Mouse (Mus musculus) heart, postnatal 10 days (tissue): ENCODE data around the gene Gda. TPM values are rescaled to one million over a fixed set of nuclear protein-coding genes. Genes with fewer than 3 reads are reported as not detected.
A peak's percentile ranks its signal among the peaks of the same experiment; 100 is the strongest.

Experiments
- DNase-seq, 2 experiments: peaks; one replicate each; pipeline ENCODE4 v3.0.0; 2021
- intact Hi-C: fragments of 180-260 bp; cut with DNase I; formaldehyde crosslinking; loops from one replicate; pipeline ENCODE4 v1.15.1; 2025
- total RNA-seq, 2 experiments: library from RNA; stranded (reverse); gene quantifications; 2 replicates each; pipeline ENCODE4 v1.2.3; 2021

Gda gene
- 1 to 10 TPM; 2.6 to 4.9 TPM for total RNA-seq

DNA sequence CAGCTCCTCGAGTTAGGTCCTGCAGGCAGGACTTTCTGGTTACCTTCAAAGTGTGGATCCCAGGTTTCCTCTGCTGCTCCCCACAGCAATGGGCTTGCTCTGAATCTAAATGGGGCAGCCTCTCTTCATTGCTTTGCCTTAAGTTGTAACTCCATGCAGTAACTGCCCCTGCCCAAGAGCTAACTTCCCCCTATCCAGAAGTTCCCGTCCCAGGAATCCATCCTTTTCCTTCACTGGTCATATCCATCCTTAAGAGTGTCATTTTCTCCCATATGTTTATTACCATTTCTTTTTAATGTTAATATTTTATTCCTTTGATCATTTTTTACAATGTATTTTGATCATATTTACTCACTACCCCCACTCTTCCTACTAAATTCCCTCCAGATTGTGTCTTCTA lies at the start of gene Gda:
Gda (minus strand) TSS at position 101 of the 400 bp plus-strand sequence.
- intact Hi-C loops = loop anchor here (2.0 kb wide), 1 partner anchor 101 kb away; no protein-coding TSS in a partner anchor
- no peak for DNase-seq

DNA sequence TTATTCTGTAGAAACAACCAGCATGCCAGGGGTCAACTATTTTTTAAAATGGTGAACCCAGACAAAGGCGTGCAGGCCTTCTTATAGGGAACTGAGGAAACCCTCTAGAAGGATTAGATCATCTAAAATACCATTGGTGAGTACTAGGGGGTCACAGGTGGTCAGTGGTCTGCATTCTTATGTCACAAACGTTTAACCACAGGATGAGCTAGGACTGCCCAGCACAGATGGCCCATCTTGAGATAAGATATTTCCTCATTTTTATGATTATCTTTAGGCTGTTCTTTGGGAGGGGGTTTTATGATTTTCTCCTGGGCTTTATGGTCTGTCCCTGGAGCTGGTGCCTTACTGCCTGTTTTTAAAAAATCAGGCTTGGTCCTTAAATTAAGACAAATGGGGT lies 47.0 kb upstream of the Gda start:
- intact Hi-C loops = no loop called here
- no peak for DNase-seq

DNA sequence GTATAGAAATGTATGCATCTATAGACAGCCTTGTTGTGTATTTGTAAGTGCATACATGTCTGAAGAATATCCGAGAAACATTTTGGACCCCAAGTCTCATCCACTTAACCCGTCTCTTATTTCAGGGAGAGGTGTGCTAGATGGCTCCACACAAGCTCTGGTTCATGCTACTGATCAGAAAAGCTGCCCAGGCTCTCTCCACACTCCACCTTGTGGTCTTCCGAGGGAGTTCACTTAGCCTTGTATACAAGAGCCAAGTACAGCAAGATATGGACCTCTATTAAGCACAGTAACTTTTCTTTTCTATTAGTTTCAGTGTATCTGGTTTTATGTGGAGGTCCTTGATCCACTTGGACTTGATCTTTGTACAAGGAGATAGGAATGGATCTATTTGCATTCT lies 36.9 kb upstream of the Gda start:
- DNase-seq = peak; percentile 49 to 64
- intact Hi-C loops = loop anchor here (2.0 to 5.0 kb wide), 3 partner anchors 137 to 713 kb away; no protein-coding TSS in a partner anchor

DNA sequence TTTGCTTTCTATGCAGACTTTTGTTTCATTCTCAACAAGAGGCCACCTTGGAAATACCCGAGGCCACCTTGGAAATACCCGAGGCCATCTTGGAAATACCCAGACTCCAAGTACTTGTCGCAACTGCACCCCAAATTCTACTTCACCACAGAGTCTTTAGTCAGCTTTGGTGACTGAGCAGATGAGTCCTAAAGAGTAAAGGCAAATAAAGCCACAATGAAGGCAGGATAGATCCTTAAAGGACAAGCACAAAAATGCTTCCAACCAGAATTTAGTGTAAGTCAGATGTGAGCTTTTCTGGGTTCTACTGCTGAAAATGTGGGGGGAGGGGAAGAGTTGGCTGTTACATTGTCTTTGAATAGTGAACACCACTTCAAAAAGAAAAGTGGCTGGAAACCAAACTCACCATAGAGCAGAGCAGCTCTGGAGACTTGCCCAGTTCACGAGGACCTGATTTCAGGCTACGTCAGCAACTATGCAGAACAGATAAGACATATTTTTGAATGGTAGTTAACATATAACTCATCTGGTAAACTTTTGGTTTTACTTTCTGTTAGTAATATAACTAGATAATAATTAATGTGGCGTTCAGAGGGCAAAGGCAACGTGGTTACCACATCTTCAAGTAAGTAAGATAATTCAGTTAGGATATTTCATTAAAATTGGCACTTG lies 34.5 kb upstream of the Gda start:
- intact Hi-C loops = no loop called here

DNA sequence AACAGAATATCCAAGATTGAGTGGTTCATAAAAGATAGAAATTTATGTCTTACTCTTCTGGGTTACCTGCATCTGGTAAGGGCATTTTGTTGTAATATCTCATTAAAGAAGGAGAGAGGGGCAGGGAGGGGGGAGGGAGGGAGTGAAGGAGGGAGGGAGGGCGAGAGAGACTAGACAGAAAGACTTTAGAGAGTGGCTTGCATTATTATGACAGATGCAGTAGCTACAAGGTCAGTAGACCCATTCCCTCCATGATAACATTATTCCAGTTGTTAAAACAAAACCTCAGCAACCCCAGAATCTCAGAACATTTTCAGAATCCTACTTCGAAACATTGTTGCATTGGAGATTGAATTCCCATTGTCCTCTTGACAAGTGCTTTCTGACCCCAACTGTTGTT lies 33.9 kb upstream of the Gda start:
- no peak for DNase-seq
- intact Hi-C loops = no loop called here

More for the DNA sequence above, 34.5 kb upstream of the Gda start:
- DNase-seq = peak; percentile 22 to 38

DNA sequence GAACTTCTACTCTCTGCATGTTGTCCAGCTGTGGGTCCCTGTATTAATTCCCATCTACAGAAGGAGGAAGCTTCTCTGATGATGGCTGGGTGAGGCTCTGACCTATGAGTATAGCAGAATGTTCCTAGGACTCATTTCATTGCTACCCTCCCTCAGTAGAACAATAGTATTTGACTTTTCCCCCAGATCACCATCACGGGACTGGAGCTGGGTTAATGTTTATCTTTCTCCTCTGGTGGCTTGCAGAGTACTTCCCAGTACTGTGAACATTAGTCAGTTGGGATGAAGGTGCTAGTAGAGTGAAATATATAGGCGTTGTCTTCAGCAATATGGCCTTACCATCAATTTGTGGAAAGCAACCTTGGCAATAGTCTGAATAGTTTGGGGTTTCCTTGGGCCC lies 31.5 kb upstream of the Gda start:
- DNase-seq = no peak
- intact Hi-C loops = no loop called here

DNA sequence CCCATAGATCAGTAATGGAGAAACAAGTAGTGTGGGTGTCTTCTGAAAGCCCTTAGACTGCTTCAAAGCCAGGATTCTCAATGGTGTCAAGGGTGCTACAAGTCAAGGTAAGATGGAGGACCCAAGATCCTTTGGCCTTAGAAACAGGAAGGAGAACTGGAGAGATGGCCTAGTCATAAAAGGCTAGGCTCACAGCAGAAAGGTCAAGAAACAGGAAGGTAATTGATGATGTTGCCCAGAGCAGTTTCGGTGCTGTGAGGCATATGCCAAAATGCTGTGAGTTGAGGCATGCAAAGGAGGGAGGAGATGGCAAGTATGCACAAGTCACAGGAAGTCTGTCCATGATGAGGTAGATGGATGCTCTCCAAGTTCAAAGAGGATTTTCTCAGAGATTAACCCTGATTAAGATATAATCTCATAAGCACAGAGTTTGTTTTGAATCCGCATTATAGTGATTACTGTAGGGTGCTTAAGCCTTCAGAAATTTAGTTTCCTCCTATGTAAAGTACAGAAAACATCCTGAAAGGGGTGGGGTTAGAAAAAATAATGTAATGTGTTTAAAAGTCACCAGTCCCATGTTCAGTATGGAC lies 26.2 kb upstream of the Gda start:
- no peak for DNase-seq
- intact Hi-C loops = no loop called here

DNA sequence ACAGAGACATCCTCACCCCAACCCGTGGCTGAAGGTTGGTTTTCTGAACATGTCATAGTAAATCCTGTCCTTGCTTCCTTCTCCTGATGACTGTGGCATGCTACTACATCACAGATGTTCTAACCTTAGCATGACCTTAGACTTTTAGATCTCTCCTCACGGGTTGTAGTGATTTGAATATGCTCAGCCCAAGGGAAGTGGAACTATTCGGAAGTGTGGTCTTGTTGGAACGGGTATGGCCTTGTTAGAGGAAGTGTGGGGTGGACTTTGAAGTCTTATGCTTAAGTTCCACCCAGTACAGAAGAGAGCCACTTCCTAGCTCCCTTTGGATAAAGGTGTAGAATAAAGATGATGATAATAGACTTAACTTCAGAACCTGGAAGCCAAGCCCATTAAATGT lies 22.6 kb upstream of the Gda start:
- intact Hi-C loops = no loop called here
- DNase-seq = no peak

DNA sequence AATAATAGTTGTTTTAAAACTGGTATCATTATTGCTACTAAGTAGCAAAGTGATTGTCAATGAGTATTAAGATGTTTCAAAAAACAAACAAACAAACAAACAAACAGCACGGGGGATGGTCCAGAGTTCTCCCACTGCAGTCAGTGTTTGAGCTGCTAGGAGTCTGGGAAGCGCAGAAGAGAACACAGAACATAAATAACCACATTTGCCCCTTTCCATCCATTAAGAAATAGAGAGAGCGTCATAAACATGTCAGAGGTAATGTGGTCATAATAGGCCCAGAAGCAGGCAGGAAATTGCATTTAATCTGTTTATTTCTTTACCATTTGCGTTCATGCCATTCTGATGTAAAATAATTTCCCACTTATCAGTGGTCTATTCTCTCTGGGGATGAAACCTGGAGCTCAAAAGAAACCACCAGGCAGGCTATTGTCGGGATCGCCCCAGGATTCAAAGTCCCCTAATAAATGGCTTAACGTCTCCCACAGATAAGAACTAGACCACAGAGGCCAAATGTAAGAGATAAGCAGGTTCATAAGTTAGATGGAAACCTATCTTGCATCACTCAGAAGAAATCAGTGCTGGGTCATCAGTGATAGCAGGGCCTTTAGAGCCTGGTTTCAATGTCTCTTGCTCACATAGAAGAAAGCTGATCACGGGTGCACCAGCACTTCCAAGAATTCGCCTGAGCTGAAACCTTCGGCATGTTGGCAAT lies 20.7 kb upstream of the Gda start:
- no peak for DNase-seq
- intact Hi-C loops = no loop called here

DNA sequence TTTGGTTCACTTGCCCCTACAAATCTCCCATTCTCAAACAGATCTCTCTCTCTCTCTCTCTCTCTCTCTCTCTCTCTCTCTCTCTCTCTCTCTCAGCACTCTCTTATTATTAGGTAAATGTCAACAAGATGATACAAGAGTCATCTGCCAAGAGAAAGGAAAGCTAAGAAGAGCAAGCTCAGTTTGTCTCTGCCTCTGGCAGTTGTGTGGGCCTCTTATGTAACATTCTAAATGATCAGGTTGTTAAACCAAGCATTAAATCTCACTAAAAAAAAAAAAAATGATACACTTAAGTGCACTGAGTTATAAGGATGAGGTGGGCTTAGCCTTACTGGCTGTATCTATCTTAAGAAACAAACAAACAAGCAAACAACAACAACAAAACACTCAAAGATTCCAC lies 18.1 kb upstream of the Gda start:
- no peak for DNase-seq
- intact Hi-C loops = no loop called here

DNA sequence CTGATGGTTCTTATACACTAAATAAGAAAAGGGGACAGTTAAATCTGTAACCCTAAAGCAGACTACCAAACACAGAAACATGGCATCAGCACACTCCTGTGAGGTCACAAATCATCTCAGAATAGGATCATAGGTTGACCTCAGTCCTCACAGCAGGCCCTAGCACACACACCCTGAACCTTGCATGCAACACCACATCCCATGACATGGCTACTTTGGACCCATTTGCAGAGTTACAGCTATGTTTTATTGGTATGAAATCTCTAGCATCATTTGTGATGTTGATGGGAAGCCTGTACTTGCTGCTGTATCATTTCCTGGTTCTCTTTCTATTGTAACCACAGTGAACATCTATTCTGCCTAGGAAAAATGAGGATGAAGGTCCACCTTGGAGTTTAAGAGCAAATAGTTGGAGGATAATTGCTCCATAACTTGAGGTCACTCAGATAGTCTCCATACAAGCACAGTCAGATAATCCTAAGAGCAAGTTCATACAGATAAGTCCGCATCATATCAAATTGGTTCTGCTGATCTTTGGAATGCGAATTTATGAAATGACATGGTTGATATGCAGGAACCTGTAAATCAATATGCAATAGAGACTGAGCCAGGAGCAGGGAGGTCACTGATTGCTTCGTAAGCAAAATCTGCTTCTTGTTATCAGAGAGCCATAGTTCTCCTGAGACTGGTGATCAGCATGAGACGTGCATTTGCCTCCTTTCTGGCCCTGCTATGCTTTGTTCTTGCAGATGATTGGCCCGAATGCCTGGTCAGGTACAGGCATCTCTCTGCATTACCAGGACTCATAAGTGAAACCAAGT lies 14.1 kb upstream of the Gda start:
- no peak for DNase-seq
- intact Hi-C loops = no loop called here

DNA sequence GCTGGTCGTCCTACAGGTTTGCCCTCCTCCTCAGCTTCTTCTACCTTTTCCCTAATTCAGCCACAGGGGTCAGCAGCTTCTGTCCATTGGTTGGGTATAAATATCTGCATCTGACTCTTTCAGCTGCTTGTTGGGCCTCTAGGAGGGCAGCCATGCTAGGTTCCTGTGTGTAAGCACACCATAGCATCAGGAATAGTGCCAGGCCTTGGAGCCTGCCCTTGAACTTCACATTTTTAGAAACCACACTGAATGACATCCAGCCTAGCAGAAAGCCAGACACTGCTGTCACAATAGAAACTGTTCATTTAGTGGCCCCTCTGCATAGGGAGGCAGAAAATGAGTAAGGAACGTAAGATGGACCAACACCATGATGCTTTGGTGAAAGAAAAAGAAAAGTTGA lies 8.9 kb upstream of the Gda start:
- intact Hi-C loops = no loop called here
- DNase-seq = no peak

DNA sequence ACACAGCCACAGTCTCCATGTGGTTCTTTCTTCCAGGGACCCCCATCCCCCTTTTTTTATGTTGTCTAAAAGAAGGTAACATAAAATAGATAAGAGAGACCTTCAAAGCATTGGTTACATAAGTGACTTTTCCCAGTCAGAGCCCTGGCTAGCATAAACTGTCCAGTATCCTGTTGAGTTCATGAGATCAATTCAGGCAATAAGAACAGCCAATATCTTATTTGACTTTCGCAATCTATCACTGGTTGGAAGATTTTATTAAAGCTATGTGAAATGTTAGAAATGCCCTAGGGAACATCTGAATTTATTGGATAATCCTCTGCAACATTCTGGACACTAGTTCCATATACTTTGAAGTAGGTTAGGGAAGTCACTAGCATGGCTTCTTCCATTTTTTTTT lies 7.8 kb upstream of the Gda start:
- intact Hi-C loops = no loop called here
- DNase-seq = no peak

DNA sequence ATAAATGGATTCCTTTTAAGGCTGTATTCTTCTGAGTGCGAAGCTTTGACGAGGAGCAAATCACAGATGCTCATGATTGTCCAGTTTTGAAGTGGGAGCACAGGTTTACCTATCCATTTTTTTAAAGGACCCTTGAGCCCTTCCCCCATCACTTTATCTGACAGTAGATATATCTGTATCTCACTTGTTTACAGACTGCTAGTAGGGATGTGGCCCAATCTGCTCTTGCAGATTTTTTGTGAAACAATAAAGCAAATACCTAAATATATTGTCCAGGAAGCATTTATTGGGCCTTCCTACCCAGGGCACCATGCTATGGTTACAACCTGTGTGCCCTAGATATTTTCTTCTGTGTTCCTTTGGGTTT lies 6.8 kb upstream of the Gda start:
- DNase-seq = no peak
- intact Hi-C loops = no loop called here

DNA sequence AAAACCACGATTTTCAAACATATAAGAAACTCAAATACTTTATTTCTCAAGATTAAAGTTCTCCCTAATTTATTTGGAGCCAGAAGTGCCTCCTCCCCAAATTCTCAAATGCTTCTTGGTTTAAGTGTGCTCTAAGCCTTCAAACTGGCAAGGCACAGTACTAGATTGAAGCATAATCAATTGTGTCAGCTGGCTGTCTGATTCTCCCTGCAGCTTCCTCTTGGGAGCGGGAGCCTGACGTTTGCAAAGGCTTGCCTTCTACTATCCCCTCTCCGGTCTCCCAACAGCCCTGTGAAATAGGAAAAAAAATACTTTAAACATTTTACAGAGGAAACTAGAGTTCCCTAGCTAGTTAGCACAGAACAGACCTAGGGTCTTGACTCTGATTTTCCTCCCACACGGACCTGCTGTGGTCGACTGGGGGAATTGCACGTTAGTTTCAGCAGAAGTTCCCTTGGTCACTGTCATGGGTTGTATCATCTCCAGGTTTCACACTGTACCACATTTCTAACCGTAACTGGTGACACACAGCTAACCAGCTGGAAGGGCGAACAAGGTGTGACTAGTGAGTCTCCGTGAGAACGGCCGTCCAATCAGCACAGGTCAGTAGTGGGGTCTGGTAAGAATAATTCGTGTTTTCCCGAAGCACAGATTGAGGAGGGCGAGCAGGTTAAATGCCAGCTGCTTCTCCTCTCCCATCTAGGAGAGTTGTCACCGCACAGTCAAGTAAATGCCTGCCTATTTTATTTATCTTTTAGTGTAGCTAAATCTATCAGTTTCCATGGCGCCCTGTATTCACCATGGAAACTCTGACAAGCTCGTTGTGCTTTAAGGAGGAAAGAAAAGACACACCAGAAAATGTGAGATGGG lies 6.2 kb upstream of the Gda start:
- intact Hi-C loops = no loop called here
- no peak for DNase-seq

DNA sequence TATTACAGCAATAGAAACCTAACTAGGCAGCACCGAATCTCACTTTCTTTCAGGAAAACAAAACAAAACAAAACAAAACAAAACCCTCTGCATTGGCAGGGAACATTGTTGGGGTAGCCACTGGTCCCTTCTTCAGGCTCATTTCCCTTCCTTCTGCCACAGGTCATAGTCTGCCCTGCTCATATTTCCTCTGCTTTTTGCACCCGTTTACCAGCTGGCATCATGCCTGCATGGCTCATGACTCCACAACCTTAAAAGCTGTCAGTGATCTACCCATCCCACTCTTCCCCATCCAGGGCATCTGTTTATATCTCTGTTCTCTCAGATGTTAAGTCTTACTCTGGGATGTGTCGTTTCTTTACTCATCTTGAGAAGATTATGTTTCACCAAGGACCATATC lies 5.3 kb upstream of the Gda start:
- intact Hi-C loops = no loop called here
- no peak for DNase-seq

DNA sequence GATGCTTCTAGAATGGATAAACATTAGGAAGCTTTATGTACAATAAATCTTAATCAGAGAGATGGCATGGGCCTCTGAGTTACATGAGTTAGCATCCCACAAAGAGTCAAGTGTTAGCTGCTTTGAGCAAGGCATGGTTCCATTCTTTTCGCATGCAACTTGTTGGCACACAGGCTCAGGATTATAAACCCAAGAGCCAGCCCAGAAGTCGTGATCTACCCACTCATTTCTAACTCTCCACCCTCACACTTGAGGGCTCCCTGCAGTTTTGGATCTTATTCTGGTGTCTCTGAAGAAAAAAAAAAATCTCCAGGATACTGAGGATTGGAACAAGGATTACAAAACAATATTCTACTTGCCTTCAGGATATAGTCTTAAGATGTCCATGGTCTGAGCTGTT lies 4.5 kb upstream of the Gda start:
- intact Hi-C loops = no loop called here
- no peak for DNase-seq

DNA sequence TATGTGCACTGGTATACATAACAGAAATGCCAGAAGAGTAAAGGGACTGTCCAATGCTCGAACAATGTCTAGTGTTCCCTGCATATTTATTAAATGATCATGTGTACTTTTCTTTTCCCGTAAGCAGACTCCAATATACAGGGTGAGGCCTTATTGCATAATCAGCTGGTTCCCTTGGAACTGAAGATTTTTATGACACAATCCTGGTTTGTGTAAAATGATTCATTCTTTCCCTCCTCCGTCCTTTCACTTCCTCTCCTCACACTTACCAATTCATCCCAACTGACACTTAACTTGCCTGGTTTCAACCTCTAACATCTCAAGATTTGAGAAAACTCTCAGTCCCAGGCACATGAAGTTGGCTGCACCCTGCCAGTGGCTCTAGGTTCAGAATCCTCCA lies 3.5 kb upstream of the Gda start:
- intact Hi-C loops = no loop called here
- no peak for DNase-seq

DNA sequence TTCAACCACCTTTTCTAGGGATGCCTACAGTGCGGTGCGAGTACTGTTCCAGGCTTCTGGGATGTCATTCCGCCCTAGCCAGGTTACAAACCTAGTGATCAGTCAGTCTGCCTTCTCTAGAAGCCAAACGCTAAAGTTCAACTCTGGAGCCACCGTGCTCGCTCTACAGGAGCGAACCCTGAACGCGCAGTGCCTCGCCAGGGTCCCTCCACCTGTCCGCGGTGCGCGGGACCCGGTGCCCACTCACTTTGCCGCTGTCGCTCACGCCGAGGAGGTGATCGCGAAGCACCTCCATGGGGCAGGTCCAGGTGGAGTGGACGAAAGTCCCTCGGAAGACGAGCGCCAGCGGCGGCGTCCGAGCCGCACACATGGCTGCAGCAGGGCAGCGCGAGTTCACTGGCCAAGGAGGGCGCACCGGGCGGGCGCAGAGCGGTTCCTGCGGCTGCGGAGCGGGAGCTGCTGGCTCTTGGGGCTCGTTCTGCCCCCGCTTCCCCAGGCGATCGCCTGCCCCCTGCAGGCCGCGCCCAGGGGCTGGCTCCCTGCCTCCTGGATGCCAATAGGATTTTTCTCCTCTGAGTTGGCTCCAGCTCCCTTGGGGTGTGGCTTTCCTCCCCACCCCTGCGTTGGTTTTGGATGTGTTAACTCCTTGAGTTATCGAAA lies 994 bp downstream of the Gda start:
- intact Hi-C loops = loop anchor here (2.0 kb wide), 1 partner anchor 99 kb away; no protein-coding TSS in a partner anchor

More for the DNA sequence above, 994 bp downstream of the Gda start:
- DNase-seq = peak; percentile 64 to 68
